Mouse (Mus musculus) bone marrow, adult 2 months (tissue): ENCODE data around the gene Gm21915. TPM values are rescaled to one million over a fixed set of nuclear protein-coding genes. Genes with fewer than 3 reads are reported as not detected.

ENCODE experiments used
- H3K27ac ChIP-seq: fragments of 200-500 bp; 2 replicates; pipeline ENCODE4 v1.5.1; 2012; ENCODE audit warnings: low read depth, mild to moderate bottlenecking, control low read depth, inconsistent platforms, low read length; ENCODE audit not compliant: control insufficient read depth, poor library complexity, insufficient read depth
- H3K4me1 ChIP-seq: fragments of 200-500 bp; 2 replicates; pipeline ENCODE4 v1.6.1; 2011; ENCODE audit warnings: low read length; ENCODE audit not compliant: control insufficient read depth, insufficient read depth
- H3K4me3 ChIP-seq: fragments of 200-500 bp; replicated peaks from 2 replicates; pipeline ENCODE3; 2011; ENCODE audit warnings: mild to moderate bottlenecking, low read depth, low read length, control low read depth; ENCODE audit not compliant: control insufficient read depth
- CTCF ChIP-seq: fragments of 200-500 bp; IDR thresholded peaks from 2 replicates; pipeline ENCODE4 v1.5.1; 2011; ENCODE audit warnings: low read length, control low read depth; ENCODE audit not compliant: control insufficient read depth, insufficient read depth
- POLR2A ChIP-seq: fragments of 200-500 bp; IDR thresholded peaks from 2 replicates; pipeline ENCODE4 v1.6.1; 2011; ENCODE audit warnings: low read depth, mild to moderate bottlenecking, control low read depth, low read length, borderline replicate concordance; ENCODE audit not compliant: control insufficient read depth
- WGBS: fragments of 180-500 bp; shearing (Covaris S2); methylation state at CpG from one replicate; pipeline ENCODE4 v1.1.7; 2018; 5-methylcytosine and 5-hydroxymethylcytosine counted together
- polyA plus RNA-seq: library from polyadenylated mRNA; stranded (reverse); fragments of >200 nt; gene quantifications from 2 replicates; pipeline ENCODE4 v1.2.4, GENCODE M21; 2011; ENCODE audit warnings: low replicate concordance; ENCODE audit not compliant: missing spikeins, insufficient read depth, insufficient read length

Gene Gm21915
- polyA plus RNA-seq, 1 experiment: not detected

DNA sequence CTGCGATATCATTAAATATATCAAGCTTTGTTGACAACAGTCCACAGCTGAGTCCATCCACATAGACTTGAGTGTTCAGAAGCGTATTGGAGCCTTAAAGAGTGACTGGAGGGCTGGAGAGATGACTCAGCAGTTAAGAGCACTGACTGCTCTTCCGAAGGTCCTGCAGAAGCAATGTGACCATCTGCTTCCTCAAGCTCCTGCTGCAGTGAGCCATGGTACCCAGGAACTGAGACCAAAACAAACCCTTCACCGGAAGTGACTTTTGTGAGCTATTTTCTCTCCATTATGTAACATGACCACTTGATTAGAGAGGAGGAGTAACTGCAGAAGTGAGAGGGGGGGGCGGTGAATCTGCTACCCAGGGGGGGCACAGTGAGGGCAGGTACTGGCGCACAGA lies 39.3 kb upstream of the Gm21915 start:
- 5% methylated on average over 6 of the region's 6 CpGs for WGBS
- TF ChIP-seq CTCF (no peak), POLR2A (no peak)
- H3K4me1 ChIP-seq: peaks cover 5% of the 10 kb centered on the region; the same call in 1 of the 2 replicates
- no peak overlapping the region for H3K4me3 ChIP-seq
- H3K27ac ChIP-seq: peak overlapping the region; percentile 23; the same call in 1 of the 2 replicates

DNA sequence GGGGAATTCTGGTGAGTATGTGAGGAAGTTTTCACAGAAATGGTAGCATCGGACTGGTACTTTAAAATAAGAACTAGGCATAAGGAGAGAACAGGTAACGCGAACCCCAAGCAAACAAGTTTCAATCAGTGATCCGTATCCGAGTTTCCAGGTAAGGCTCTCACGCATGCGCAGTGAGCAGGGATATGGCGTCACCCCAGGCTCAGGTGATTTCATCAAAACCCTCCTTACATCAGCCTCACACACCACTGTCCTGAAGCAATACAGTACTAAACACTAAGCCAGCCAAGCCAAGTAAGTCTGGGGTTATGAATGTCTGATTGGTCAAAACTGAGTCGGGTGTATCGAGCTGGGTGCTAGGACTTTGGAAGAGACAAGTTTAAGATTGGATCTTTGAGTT lies 38.9 kb upstream of the Gm21915 start:
- Histone ChIP-seq H3K4me3 (no peak overlapping the region), H3K27ac (peak overlapping the region; percentile 23; the same call in 1 of the 2 replicates), H3K4me1 (peaks cover 5% of the 10 kb centered on the region; the same call in 1 of the 2 replicates)
- 35% methylated on average over 10 of the region's 10 CpGs for WGBS
- TF ChIP-seq POLR2A (no peak), CTCF (no peak)

DNA sequence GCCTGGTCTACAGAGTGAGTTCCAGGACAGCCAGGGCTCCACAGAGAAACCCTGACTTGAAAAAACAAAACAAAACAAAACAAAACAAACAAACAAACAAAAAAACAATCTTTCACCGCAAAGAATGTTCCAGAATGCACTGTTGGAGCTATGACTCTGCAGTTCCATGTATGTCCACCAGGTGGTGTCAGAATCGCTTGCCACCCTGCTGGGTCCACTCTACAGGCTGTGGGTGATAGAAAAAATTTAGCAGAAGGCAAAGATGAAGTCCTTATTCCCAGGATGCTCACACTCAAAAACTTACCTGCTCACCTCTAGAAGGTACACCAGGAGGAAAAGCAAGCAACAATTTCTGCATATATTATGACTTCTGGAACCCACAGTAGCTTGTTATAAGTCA lies 34.4 kb upstream of the Gm21915 start:
- WGBS: 5% methylated on average over 2 of the region's 2 CpGs
- H3K4me1 ChIP-seq: peaks cover 2% of the 10 kb centered on the region; the same call in 1 of the 2 replicates
- no peak overlapping the region for H3K4me3 ChIP-seq
- no peak overlapping the region for H3K27ac ChIP-seq
- no peak for TF ChIP-seq POLR2A
- TF ChIP-seq CTCF: peak; percentile 92

DNA sequence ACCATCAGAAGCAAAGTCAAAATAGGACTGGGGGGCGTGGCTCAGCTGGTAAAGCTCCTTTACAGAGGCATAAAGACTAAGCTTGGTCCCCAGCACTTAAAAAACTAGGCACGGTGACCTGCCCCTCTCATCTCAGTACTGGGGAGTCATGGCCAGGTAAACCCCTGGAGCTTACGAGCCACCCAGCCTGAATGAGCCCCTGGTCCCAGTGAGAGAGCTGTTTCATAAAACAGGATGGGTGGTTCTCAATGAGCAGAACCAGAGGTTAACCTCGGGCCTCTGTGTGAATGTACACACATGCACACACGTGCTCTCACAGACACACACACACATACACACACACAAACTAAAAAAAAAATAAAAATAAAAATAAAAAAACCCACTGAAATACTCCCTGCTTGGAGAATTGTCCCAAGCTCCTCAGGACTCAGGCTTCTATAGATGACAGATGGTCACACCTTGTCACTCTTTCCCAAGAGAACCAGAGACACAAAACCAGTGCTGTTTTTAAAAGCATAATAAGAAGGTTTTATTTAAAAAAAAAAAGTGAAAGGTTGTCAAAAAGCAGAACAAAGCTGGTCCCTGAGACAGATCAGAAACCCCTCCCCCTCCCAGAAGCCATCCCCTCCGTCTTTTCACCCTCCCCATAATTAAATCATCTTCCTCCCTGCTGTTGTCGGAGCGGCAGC lies 32.6 kb upstream of the Gm21915 start:
- H3K27ac ChIP-seq: no peak overlapping the region

DNA sequence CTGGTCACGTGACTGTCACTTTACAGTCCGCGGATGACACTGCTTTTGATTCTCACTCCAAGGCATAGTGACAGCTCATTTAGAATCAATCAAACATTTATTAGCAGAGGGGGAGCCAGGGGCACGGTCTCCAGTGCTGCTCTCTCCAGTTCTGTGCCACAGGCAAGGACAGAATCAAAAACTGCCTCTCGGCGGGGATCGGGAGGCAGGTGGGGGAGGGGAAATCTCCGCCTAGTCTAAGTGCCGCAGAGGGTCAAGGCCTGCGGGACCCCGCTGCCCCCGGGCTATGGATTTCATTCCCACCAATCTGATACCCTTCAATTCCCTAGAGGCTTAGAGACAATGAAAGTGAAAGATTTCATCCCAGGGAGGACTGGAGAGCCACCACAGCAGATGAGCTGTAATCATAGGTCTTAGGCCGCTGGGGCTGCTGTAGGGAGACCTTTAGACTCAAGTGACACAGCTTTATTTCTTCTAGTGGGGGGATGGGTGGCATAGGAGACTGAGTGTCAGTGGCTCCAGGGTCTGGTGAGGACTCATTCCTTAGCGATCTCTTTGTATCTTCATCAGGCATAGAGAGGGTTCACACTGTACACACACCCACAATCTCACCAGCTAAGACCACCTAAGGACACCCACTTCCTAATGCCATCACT lies 31.9 kb upstream of the Gm21915 start:
- H3K27ac ChIP-seq: 0 out of 2 replicates have a peak overlapping the region, but pooled peaks have one; percentile 15
- H3K4me1 ChIP-seq: no peaks in the 10 kb centered on the region; the same call in 1 of the 2 replicates
- H3K4me3 ChIP-seq: peak overlapping the region; percentile 71
- TF ChIP-seq CTCF (no peak), POLR2A (no peak)
- WGBS: 16% methylated on average over 14 of the region's 14 CpGs

More for the DNA sequence above, 32.6 kb upstream of the Gm21915 start:
- 34% methylated on average over 8 of the region's 8 CpGs for WGBS
- Histone ChIP-seq H3K4me3 (peak overlapping the region; percentile 71), H3K4me1 (no peaks in the 10 kb centered on the region; the same call in 1 of the 2 replicates)
- TF ChIP-seq POLR2A (no peak), CTCF (no peak)

DNA sequence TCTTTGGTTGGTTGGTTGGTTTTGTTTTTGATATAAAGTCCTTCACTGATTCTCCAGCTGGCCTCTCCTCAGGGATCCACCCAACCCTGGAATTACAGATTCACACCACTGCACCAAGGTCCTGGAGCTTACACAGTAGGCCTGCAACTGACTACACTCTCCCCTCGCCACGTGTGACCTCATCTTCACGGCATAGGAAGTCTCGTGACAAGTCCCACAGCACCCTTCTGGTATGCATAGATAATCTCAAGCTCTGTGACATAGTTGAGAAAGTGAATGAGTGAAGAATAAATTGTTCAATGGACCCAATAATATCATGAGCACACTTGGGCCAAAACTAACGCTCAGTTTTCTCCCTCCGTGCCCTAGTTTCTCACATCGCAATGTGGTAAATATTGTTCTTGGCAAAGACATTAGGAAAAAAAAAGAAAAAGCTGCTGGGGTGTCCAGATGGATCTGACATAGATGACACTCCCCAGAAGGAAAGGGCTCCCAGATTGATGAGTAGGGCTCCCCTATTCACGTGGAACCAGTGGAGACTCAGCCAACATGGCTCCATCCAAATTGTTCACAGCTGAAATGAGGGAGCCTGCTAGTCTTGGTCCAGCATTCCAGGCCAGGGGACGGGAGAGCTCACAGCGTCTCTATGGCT lies 30.8 kb upstream of the Gm21915 start:
- no peak overlapping the region for H3K4me3 ChIP-seq
- TF ChIP-seq POLR2A: no peak
- no peak for TF ChIP-seq CTCF
- H3K4me1 ChIP-seq: no peaks in the 10 kb centered on the region; the same call in 1 of the 2 replicates
- WGBS: 74% methylated on average over 10 of the region's 10 CpGs
- H3K27ac ChIP-seq: no peak overlapping the region

DNA sequence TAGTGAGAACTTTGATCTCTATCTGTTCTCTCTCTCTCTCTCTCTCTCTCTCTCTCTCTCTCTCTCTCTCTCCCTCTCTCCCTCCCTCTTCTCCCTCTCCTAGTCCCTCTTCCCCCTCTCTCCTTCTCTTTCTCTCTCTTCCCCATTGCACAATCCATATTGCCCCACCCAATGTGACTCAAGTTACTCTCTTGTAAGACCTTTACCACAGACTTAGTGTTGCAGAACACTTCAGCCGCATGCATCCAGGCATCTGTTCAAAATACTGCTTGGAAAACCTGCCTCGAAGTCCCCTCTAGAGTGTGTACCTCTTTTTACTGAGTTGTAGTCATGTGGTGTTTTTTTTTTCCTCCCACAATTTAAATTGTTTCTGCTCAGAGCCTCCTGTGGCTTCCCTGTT lies 29.1 kb upstream of the Gm21915 start:
- no peak for TF ChIP-seq CTCF
- TF ChIP-seq POLR2A: no peak
- no peak overlapping the region for H3K4me3 ChIP-seq
- 30% methylated on average over 2 of the region's 2 CpGs for WGBS

More for the DNA sequence above, 29.1 kb upstream of the Gm21915 start:
- H3K27ac ChIP-seq: peak overlapping the region; percentile 31; the same call in 1 of the 2 replicates
- H3K4me1 ChIP-seq: no peaks in the 10 kb centered on the region; the same call in 1 of the 2 replicates
